Mouse (Mus musculus): ENCODE results near the gene Clip1.
"Not testable (repeated sequence)": the region's sequence is repeated elsewhere in the genome, so short reads cannot be mapped to it uniquely, and the experiment has no call there.

The Clip1 gene

GRCm38 (mm10) chr5:123684221-123685144 lies at the start of gene Clip1:
Gene Clip1, minus strand, starts transcription at chr5:123684618.
- DNase-seq (ENCODE audit: low spot score in 2 of 2): peak; percentile 62 to 66

DNA sequence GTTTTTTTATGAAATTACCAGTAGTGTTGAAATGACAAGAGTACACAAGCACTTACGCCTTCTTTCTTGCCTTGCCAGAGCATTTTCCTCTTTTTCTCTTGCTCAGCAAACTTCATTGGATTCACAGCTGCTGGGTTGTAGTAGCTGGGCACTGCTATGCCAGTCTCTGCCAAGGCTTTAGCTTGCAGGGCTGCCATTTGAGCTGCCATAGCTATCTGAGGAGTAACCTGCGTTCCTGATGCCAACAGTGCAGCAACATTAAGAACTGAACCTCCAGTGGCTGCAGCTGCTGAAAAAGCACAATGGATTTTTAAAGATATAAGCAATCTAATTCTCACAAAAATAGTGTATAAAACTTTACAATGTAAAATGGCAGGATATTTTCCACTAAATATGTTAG lies 46.6 kb upstream of the Clip1 start:
- DNase-seq (ENCODE audit: low spot score in 2 of 2): no peak

DNA sequence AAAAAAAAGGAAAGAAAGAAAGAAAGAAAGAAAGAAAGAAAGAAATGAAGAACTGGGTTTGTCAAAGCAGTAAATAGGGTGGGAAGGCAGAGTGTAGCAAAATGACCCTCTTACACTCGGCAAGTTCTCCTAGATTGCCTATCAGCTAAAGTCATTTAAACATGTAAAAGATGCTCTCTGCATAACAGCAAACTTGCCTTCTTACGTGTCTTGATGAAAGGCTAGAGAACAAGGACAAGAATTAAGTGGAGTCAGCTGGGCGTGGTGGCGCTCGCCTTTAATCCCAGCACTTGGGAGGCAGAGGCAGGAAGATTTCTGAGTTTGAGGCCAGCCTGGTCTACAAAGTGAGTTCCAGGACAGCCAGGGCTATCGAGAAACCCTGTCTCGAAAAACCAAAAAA lies 39.4 kb upstream of the Clip1 start:
- DNase-seq (ENCODE audit: low spot score in 2 of 2): not testable (repeated sequence)

DNA sequence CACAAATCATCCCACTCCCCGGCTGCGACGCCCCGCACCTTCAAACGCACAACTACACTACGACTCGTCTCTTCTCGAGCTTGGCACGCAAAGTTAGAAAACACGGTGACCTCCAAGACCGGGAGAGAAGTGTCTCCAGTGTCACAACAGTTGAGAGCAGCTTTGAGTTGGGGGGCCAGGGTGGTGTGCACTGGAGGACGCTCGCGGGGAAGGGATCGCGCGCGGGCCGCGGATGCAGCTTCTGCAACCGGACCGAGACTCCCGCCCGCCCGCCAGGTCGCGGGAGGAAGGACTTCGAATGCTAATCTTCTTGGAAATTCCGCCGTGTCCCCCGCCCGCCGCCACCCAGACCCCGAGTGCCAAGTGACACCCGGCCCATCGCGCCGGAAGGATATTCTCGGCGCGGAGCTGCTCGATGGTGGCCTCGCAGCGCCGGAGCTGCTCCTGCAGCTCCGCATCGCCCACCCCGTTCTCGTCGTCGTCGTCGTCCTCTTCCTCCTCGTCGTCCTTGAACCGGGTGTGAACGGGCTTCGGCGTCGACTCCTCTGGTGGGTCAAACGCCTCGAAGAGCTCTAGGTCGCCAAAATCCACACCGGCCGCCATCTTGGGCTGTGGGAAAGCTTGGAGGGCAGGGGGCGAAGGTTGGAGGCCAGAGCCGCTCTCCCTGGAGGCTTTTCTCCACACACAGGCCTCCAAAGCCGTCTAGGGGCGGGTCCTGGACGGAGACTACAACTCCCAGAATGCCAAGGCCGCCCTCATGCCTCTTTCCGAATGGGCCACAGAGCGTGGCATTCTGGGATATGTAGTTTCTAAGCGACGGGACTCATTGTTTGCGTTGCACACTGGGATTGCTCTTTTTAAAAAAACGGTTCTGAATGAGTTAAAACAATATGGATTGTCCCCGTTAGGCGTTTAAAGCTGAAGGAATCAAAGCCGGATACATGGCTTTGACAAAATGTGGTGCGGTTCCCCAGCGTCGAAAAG lies 36.2 kb upstream of the Clip1 start, which contains the start of gene Zcchc8:
TSS of gene Zcchc8 (minus strand) at position 773 of the 984 bp plus-strand sequence.
- peak; percentile 93 to 95 for DNase-seq (ENCODE audit: low spot score in 2 of 2)

GRCm38 (mm10) chr5:123714622-123715021 lies 30.2 kb upstream of the Clip1 start:
- no peak for DNase-seq (ENCODE audit: low spot score in 2 of 2)

- DNase-seq (ENCODE audit: low spot score in 2 of 2): peak in 1 of 2 experiments; percentile 18
Observed at GRCm38 (mm10) chr5:123713782-123714181, 29.4 kb upstream of the Clip1 start.

- DNase-seq (ENCODE audit: low spot score in 2 of 2): no peak
Observed at GRCm38 (mm10) chr5:123709571-123709970, 25.2 kb upstream of the Clip1 start.

- no peak for DNase-seq (ENCODE audit: low spot score in 2 of 2)
Observed at GRCm38 (mm10) chr5:123708598-123708997, 24.2 kb upstream of the Clip1 start.

DNA sequence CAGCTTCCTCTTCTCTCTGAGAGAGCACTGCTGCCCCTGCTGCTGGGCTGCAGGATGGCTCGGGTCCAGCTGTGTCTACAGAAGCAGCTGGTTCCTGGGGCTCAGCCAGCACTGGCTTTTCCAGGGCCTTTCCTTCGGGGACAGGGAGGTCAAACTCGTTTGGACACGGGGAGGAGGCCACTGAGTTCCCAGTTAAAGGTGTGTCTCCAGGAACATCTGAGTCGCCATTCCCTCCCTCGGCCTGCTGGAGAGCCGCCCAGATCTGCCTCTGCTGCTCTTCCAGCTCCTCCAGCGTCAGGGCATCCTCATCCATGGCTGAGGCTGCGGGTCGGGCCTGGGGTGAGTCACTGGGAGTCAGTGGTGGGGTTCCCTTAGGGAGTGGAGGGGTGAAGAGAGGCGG lies 16.2 kb upstream of the Clip1 start:
- DNase-seq (ENCODE audit: low spot score in 2 of 2): no peak

DNA sequence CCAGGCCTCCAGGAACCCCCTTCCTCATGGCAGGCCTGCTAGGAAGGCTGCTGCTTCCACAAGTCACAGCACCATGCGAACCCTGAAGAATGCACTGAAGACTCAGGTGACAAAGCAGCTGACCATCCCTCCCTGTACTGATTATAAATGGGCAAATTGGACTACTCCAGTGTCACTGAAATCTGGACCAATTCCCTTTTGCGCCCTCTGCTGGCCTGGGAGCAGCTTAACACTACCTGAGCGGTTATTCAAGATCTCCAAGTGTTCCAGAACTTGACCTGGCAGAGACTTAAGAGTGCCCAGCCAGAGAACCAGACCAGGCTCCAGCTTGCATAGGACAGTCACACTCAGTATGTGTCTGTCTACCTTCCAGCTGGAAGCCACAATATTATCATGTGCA lies 14.8 kb upstream of the Clip1 start:
- DNase-seq (ENCODE audit: low spot score in 2 of 2): peak; percentile 55 to 63

DNA sequence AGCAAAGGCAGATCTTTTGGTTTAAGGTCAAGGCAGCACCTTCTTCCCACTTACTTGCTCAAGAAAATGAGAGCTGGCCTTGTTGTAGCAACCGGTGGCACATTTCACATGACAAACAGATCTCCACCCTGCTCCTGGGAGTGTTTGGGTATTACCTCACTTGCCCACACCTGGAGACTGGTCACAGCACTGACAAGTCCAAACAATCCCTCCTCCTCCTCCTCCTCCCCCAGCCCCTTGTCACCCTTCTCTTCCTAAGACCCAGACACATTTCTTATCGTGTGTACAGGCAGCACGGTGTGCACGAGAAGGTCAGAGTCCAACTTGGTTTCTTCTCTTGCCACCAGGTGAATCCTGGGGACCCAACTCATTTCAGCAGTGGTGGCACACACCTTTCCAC lies 12.5 kb upstream of the Clip1 start:
- DNase-seq (ENCODE audit: low spot score in 2 of 2): no peak

DNA sequence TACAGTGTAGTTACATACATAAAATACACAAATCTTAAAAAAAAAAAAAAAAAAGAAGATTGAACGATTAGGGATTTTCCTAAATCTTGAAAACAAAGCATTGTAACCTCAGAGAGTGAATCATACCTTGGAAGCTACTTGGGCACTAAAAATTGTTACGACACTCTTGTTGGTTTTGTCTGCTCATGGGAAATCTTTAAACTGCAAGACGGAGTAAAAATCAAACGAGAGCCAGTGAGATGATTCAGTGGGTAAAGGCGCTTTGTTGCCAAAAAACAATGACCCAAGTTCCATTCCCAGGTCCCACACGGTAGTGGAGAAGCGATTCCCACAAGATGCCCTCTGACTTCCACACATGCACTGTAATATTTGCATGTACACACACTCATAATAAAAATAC lies 11.8 kb upstream of the Clip1 start:
- no peak for DNase-seq (ENCODE audit: low spot score in 2 of 2)

- no peak for DNase-seq (ENCODE audit: low spot score in 2 of 2)
Observed at GRCm38 (mm10) chr5:123694468-123694867, 10.1 kb upstream of the Clip1 start.

GRCm38 (mm10) chr5:123683377-123684220 lies 819 bp downstream of the Clip1 start:
- peak; percentile 29 to 32 for DNase-seq (ENCODE audit: low spot score in 2 of 2)

DNA sequence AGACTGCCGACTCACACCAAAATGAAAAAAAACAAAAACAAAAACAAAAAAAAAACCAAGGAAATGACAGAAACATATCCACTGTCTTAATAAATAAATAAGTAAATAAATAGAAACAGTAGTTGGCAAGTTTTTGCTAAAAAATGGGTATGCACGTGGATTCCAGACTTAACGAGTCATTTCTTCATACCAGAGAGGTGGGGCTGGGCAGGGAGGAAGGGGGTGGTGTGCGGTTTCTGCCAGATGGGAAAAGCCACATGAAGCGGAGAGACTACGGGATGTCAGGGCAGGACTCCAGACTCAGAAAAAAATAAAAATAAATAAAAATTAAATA lies 1.4 kb downstream of the Clip1 start:
- DNase-seq (ENCODE audit: low spot score in 2 of 2): peak in 1 of 2 experiments; percentile 19

GRCm38 (mm10) chr5:123682372-123682771 lies 2.0 kb downstream of the Clip1 start:
- peak in 1 of 2 experiments; percentile 16 for DNase-seq (ENCODE audit: low spot score in 2 of 2)

GRCm38 (mm10) chr5:123679546-123680263 lies 4.7 kb downstream of the Clip1 start:
- no peak for DNase-seq (ENCODE audit: low spot score in 2 of 2)

- DNase-seq (ENCODE audit: low spot score in 2 of 2): no peak
Observed at GRCm38 (mm10) chr5:123679106-123679505, 5.3 kb downstream of the Clip1 start.

GRCm38 (mm10) chr5:123675717-123676116 lies 8.7 kb downstream of the Clip1 start:
- DNase-seq (ENCODE audit: low spot score in 2 of 2): no peak

- no peak for DNase-seq (ENCODE audit: low spot score in 2 of 2)
Observed at GRCm38 (mm10) chr5:123675221-123675620, 9.2 kb downstream of the Clip1 start.

DNA sequence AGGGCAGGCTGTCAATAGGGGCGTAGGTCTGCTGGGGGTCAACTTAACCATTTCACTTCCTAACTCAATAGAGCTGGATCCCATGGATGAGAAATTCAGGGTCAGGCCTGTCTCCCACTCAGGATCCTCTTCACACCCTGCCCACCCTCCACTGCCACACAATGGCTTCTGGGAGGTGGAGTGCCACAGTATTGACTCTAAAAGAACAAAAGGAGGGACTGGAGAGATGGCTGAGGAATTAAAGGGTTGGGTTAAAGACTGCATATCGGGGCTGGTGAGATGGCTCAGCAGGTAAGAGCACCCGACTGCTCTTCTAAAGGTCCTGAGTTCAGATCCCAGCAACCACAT lies 13.0 kb downstream of the Clip1 start:
- no peak for DNase-seq (ENCODE audit: low spot score in 2 of 2)

Measured in spleen, postnatal 36 days (tissue).